Mouse (Mus musculus) ovary, postnatal 36 days (tissue): Measurements from ENCODE around the gene Hunk.

Experiments
- DNase-seq: peaks from one replicate; pipeline ENCODE4 v3.0.0; 2022; ENCODE audit warnings: low spot score, mixed read lengths

Gene Hunk

DNA sequence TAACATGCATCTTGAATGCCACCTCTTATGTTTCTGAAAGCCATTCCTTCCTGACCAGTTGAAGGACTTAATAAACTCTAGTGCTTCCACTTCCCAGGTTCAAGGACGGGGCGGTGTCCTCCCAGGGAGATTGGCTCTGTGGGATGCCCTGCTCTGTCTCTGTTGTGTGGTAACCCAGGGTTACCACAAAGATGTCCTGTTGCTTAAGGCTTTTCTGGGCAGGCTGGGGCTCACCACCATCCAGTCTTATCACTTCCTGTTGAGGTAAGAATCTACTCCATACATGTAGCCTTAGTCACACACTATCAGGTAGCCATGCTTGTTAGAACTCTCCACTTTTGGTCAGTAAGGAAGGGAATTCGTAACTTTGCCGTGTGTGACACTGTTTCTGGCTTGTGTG is 49.4 kb downstream of the Hunk start:
- no peak for DNase-seq

DNA sequence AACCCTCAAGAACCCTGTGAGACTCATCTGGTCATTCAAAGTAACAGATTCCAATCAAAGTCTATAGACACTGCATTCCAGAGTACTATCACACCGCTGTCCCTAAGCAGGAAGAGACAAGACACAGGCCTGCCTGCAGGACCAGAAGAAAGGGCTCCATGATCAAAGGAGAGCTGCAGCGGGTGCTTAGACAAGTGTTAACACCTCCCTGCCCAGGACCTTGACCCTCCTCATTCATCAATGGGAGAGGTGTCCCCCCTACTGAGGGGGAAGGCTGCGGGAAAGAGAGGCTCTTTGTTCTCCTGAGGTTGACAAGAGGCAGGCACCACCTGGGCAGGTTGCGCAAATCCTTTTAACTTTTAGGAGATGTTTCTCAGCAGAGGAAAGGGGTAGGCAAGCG is 51.5 kb downstream of the Hunk start:
- no peak for DNase-seq

DNA sequence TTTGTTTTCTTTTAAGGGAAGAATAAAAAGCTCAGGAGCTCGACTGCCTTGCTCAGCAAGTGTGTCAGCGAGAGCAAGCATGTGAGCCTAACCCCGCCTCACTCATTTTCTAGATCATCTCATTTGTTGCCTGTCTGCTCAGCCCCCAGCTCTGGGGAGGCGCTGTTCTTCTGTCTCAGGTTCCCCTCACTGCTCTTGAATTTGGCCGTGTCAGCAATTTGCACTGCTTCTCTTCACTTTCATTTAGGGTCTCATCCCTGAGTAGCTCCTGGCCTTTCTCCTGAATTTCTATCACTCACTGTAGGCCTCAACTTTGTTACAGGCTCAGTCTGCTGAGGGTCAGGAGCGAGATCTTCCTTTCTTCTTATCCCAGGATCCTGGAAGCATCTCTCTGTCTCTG is 53.7 kb downstream of the Hunk start:
- DNase-seq: no peak

DNA sequence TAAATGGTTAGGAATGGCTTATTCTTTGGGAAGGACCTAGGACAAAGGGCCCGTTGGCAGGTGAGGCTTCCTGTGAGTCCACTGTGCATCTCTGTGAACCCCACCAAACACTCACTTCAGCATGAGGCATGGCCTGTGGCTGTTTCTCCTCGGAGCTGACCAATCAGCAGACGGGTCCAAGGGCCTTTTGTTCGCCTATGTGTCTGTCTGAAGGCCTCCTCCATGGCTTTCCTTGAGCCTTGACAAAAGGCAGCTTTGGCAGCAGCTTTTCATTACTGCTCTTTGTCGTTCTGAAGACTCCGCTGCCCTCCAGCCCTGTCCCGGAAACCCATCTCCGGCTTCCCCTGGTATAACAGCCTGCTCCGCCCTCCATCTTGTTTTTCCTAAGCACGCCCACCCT is 54.8 kb downstream of the Hunk start:
- DNase-seq: no peak

DNA sequence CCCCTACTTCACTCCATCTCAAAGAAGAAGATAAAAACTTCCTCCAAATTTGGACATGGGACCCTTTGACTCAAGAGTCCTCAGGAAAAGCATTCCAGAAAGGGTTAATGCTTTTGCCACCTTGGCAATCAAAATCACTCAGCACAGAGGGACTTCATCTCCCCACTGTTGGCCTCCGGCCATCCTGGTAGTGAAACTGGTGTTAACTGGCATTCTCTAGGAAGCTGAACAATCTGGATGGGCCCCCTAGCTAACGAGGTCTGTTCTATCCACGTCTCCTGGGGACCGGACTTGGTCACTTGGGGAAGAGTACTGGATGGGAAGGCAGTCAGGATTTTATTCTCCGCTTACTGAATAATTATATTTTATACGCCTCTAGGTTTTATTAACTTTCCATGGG is 57.2 kb downstream of the Hunk start:
- no peak for DNase-seq

DNA sequence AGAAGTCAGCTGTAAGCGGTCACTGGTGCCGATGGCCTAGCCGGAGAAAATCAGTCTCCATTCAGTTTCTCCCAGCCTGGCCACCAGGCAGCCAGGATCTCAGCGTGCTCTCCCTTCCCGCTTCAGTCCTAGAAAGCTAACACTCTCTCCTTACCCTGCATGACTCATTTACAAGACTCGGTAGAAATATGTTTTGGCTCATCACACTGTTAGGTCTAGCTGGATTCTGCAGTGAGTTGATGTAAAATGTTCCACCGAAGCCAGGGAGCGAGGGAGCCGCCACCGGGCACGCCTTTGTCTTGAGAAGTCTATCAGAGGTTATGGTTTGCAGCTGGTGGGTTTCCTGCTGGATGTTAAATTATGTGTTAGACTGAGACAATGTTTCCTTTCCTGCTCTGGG is 67.4 kb downstream of the Hunk start:
- DNase-seq: peak; percentile 19

DNA sequence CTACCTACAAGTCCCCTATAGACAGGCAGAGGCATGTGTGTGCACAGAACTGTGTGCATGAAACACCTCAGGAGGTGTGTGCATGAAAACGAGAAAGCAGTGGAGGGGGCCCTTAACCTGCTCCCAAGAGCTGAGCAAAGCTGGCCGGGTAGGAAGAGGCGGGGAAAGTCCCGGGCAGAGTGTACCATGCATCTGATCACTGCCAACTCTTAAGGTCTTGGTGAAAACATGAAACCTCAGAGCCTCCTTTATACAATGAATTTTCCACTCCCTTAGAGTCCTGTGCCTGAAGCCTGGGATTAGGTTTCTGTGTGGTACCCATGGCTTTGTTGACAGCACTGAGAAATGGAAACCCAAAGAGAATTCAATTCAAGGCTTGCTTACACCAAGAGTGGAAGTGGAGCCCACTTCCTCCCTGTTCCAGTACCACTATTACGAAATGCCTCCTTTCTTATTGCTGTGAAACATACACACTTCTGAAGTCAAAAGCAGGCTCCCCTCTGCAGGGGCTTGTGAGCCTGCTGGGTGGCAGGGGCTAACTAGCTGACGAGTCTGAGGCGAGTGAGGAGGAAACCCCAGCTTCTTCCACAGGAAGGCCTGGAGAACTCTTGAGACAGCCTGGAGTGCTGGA is 70.8 kb downstream of the Hunk start:
- DNase-seq: no peak

DNA sequence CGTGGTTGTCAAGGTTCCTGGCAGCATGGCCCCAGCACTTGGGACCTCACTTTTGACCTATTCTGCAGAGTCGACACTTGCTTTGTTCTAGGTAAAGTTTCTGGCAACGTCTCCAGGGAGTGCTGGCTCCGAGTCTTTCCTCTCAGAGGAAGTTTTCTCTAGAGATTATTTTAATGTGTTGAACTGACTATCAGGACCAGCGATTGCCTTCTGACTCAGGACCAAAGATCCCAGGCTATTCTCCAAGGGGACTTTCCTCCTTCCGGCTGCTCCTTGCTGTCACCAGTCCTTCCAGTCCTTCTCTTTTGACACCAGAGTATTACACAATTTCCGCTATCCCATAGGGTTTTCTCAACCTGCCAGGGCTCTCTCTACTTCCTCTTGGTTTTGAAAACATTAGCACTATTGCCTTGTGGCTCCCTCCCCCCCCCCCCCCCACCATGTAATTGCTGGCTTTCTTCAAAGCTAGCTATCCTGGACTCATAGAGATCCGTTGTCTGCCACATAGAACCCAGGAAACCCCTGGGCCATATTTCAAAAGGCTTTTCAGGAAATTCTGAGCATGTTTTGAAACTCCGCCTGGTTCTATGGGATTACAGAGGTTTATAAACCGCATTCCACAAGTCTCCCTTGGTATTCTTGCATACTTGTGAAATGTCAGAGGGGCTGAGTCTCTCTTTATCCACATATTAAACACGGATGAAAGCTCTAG is 73.2 kb downstream of the Hunk start:
- peak; percentile 18 for DNase-seq

DNA sequence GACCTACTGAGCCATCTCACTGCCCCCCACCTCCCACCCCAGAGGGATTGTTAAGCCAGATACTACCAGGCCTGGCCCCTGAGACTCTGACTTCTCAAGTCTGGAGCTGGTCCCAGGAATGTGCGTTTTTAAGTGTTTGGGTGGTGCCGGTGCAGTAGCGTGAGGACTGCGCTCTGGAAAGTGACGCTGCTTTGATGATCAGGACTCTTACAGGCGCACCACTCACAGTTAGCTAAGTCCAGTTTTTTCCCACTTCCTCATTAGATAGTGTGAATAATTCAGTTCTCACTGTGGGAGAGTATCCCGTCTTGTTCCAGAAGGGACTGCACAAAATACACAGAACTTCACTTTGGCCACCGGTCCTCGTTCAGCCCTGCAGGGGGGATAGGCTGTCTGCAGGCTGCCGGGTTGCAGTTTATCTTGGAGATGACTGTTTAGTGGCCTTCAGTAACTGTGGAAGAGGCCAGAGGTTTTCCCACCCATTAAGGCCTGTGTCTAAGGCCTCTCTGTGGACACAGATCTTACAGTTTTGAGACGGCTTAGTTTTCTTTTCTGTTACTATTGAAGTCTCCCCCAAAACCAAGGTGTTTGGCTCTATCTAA is 75.6 kb downstream of the Hunk start:
- DNase-seq: no peak

DNA sequence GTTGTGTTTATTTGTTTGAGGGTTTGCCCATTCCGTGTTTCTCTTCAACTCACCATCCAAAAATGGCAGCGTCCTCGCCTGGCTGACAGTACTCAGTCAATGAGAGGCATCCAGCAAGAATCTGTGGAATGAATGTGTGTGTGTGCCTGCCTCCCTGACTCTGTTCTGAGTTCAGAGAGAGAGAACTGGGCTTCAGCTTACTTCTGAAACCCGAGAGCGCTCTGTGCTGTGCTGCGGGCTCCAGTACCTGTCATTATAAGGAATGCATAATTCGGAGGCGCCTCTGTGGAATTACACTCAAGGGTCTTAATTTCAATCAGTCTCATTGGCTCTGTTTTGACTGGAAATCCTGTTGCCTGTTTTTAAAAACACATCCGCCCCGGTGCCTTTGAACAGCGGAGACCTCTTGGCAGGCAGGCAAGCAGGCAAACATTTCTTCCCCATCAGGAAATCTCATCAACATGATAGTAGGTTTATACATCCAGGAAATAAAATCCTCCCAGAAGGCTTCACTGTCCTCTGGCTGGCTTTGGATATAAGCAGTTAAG is 77.0 kb downstream of the Hunk start:
- DNase-seq: no peak

DNA sequence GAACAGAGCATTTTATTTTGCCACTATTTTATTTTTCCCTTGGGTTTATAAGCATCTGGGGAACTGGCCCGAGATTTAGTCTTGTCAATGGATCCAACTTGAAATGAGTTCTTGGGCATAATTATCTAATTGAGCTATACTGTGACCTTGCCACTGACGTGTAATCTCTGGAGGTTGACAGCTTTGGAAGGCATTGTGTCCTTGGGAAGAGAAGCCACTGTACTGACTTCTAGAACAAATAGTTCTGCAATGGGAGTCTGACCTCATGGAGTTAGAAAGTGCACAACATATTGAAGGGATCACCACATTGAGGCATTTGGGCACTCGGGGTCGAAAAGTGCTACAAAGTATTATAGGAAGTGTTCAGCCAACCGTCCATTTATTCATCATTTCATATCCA is 79.3 kb downstream of the Hunk start:
- no peak for DNase-seq

DNA sequence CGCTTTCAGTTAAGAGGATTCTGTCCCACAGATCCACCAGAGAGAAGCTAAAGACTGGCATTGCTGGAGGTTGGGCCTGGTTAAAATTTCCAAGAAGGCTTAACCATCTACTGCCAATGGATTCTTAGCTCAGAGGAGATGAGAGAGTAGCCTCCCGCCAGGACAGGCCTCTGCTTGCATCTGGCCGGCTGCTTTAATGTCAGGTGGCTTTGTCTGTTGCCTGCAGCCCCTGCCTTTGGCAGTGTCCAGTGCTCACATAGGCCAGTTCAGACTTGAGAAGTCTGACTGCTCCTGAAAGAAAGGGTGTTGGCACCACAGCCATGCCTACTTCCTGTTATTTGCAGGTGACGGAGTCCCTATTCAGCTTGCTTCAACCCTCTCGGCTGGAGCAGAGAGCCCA is 82.5 kb downstream of the Hunk start:
- DNase-seq: no peak

DNA sequence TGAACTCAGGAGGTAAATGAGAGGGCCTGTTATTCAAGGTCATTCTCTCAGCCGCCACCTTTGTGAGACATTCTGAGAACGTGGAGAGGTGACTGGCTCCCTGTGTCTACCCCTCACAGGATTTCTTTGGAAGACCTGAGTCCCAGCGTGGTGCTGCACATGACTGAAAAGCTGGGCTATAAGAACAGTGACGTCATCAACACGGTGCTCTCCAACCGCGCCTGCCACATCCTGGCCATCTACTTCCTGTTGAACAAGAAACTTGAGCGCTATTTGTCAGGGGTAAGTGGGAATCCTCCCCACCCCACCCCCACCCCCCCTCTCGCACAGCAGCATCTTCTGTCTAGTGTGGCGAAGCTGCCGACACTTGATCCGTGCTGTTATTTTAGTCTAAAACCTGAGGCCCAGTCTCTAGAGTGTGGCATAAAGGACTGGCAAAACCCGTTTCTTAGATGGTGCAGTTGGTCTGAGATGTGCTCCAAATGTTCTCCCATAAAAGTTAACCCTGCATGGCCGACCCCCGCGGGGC is 90.0 kb downstream of the Hunk start:
- DNase-seq: no peak

DNA sequence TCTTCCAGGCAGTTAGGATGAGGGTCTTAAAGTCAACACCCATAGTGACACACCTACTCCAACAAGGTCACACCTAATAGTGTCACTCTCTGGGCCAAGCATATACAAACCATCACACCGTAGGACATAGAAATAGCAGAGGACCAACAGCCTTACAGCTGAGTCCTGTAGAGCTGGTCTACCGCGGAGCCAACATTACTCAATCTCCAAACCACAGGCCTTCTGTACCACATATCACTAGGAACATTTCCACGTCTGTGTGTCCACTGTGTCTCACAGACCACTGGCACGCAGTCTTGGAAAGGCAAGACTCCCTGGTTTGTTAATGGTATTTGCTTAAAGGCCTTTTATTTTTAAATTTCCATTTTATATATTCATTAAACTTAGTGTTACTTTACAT is 95.8 kb downstream of the Hunk start:
- no peak for DNase-seq

DNA sequence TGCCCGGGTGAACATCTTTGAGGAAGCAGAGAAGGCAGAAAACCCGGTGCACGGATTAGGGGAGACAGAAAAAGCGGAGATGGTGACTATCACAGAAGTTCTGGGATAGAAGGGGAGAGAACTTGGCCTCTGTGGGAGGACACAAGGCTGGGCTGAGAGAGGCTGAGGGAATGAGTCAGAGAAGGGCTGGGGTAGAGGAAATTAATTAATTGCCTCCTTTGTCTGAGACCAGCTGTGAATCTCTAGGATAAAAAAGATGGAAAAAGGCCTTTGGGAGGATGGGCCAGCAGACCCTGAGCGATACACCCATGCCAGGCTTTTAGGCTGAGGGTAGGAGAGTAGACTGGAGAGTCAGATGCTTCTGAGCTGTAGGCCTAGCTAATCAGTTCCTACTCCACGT is 97.5 kb downstream of the Hunk start:
- no peak for DNase-seq

DNA sequence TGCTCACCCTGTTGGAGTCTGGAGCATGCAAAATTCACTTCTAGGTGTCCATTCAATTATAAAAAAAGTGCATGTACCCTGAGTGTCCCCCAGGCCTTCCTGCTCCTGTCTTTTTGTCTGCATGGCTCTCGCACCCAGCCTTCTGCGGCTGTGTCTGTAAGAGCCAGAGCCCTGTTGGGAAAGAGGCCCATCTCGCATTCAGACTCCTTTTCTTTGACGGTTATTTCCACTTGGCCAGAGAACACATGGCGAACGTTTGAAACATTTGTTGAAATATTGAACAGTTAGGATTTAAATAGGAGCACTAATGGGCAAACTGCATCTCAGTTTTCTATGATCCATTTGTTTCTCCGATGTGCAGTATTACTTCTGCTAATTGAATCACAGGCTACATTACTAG is 99.3 kb downstream of the Hunk start:
- DNase-seq: no peak

DNA sequence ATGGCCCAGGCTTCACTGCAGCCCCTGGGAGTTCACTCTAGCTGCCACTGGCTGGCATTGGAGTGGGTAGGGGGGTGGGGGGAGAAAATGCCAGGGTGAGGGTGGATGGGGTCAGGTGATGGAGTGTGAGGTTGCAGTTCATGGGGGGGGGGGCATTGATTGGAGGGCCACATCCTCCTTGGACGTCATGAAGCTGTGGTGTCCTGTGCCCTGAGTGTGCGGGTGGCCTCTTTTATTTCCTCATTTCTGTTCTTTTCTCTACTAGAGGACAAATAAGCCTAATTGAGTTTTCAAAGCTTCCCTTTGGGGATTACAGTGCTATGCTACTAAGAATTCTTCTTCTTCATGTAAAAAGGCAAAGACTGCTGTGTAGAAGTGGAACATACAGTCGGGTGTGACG is 99.8 kb downstream of the Hunk start:
- no peak for DNase-seq

DNA sequence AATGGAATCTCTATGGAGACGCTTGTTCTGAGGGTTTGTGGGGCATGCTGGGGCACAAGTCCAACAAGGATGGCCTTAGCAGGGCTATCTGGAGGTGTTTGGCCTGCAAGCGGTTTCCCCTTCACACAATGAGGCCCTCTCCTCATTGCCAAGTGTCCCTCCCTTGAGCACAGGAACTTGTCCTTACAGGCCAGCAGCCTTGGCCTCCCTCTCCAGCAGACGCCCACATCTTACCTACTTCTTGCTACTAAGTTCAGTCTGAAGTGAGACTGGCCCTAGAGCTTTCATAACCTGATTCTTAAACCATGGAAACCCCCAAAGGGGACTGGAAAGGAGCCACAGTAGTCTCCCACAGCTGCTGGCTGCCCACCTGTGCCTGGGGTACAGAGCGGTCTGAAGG is 104.3 kb downstream of the Hunk start:
- no peak for DNase-seq

DNA sequence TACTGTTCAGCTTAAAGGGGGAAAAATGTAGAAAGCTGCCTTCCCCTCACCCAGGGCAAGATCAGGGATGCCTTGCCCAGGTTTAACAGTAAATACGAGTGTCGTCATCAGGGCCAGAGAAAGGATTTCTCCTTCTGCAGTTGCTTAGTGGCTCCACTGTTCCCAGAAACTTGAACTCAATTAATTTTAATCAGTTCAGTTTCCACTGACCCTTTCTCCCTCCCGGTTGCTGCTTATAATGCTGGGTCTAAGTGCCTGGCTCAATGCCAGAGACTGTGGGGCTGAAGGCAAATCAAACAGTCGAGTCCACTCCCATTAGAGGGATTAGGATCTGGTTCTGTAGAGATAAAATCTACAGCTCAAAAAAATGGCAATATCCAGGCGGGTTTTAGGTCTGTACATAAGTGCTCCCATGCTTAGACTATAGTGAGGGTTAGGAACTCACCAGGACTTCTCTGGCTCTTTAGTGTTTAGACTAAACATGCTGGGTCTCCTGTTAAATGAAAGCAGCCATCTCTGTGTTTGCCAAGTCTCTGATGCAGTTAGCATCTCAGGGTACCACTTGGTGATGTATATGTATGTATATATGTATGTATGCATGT is 106.2 kb downstream of the Hunk start:
- DNase-seq: no peak

DNA sequence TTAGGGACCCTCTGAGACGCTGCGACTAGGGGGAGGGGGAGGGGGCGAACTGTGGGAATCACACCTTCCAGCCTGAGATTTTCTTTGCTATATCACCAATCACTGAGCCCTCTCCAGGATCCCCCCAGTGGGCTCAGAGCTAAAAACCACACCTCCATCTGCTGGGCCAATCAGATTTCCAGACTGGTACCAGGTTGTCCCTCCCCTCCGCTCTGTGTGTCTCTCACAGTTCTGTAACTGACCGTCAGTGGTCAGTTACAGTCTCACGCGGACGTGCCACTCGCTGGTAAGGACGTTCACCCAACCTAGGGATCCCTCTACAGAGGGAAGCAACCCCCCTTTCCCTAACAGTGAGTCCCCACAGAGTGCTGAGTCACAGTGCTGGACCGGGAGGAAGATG is 111.1 kb downstream of the Hunk start:
- DNase-seq: no peak

DNA sequence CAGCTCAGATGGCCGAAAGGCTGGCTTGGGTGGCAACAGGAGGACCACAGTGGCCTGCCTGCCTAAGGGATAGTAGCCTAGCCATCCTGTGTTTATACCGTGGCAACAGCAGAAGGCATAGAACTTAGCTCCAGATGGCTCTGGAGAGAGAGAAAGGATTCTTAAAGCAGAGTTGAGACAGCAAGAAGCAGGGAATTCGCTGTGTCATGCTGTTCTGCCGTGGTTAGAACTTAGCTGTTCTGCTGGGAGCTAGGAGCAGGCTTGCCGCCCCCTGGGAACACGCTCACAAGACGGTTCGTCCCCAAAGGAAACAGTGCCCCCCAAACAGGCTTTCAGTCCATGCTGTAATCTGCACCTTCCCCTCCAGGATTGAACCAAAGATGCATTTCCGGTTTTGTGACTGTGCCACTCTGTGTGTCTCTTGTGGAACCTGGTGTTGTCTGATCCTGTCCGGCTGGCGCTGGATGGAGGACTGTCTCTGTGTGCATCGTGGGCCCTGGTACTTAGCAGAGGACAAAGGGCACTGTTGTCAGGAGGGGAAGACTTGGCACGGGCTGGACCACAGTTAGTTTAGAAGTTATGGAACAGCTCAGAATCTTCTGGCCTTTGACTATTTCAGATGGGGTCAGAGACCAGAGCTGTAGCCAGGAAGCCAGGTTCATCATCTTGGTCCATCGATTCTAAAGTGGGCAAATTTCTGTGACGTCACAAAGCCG is 112.1 kb downstream of the Hunk start:
- no peak for DNase-seq

DNA sequence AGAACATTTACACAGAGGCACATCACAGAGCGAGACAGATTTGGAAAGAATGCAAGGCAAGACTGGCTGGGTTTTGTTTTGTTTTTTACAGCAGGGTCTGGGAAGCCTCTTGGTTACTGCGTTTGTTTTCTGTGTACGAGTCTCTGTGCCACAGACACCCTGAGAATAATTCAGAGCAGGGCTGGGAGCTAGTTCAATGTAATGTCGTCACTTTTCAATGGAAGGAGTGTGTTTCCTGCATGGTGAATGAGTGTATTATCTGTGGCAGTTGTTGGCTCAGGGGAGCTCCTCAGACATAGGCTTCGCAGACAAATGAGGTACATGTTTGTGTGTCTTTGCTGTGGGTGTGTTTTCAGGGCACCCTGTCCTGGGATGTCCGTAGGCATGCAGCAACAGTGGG is 115.0 kb downstream of the Hunk start:
- no peak for DNase-seq
